Mouse (Mus musculus) hindbrain, embryonic 16.5 days (tissue): ENCODE measurements around the gene Cdk17. TPM values are rescaled to one million over a fixed set of nuclear protein-coding genes. Genes with fewer than 3 reads are reported as not detected.
A peak's percentile ranks its signal among the peaks of the same experiment; 100 is the strongest.

Experiments used
- ATAC-seq: fragments of 200-750 bp; cut with Nextera tagmentation; 2 replicates; pipeline ENCODE4 v1.8.0; 2017; ENCODE audit warnings: moderate TSS enrichment, moderate library complexity
- H3K27ac ChIP-seq: fragments of 300-500 bp; sonication (generic); 2 replicates; pipeline ENCODE4 v1.5.1; 2014; ENCODE audit warnings: low read depth, mild to moderate bottlenecking, control low read depth, low read length, moderate library complexity
- H3K27me3 ChIP-seq: fragments of 300-500 bp; sonication (generic); replicated peaks from 2 replicates; pipeline ENCODE4 v1.6.1; 2014; ENCODE audit warnings: low read length; ENCODE audit not compliant: control insufficient read depth, insufficient read depth
- H3K36me3 ChIP-seq: fragments of 300-500 bp; sonication (generic); 2 replicates; pipeline ENCODE4 v1.6.1; 2014; ENCODE audit warnings: mild to moderate bottlenecking, low read length, moderate library complexity, mixed read lengths; ENCODE audit not compliant: control insufficient read depth, insufficient read depth
- H3K4me1 ChIP-seq: fragments of 300-500 bp; sonication (generic); 2 replicates; pipeline ENCODE4 v1.6.1; 2014; ENCODE audit warnings: low read depth, low read length; ENCODE audit not compliant: control insufficient read depth, insufficient read depth
- H3K4me2 ChIP-seq: fragments of 300-500 bp; sonication (generic); 2 replicates; pipeline ENCODE4 v1.6.1; 2014; ENCODE audit warnings: mild to moderate bottlenecking, low read length, control low read depth, moderate library complexity
- H3K4me3 ChIP-seq: fragments of 300-500 bp; sonication (generic); 2 replicates; pipeline ENCODE4 v1.5.1; 2014; ENCODE audit warnings: mild to moderate bottlenecking, low read length, control low read depth, moderate library complexity
- H3K9ac ChIP-seq: fragments of 300-500 bp; sonication (generic); 2 replicates; pipeline ENCODE4 v1.6.1; 2014; ENCODE audit warnings: low read depth, mild to moderate bottlenecking, control low read depth, low read length, moderate library complexity
- H3K9me3 ChIP-seq: fragments of 300-500 bp; sonication (generic); 2 replicates; pipeline ENCODE4 v1.6.1; 2014; ENCODE audit warnings: mild to moderate bottlenecking, low read length, moderate library complexity; ENCODE audit not compliant: control insufficient read depth
- WGBS: fragments of 180-500 bp; shearing (Covaris S2); extraction: QIAGEN DNeasy Blood & Tissue Kit; methylation state at CpG from one replicate; pipeline ENCODE4 v1.1.7; 2014; 5-methylcytosine and 5-hydroxymethylcytosine counted together
- polyA plus RNA-seq: library from polyadenylated mRNA; unstranded; fragments of >200 nt; fragmentation: Nextera tagmentation; extraction: Ambion mirVana; gene quantifications from 2 replicates; pipeline ENCODE4 v1.2.1, GENCODE M21; 2015

The Cdk17 gene
- polyA plus RNA-seq, 1 experiment from 2014 or later: 31.6 TPM

- H3K9me3 ChIP-seq: no peaks in the 10 kb centered on the region
- no peak overlapping the region for H3K4me2 ChIP-seq
- peak overlapping the region; percentile 41 for H3K27ac ChIP-seq
- H3K9ac ChIP-seq: no peak overlapping the region
- no peaks in the 10 kb centered on the region for H3K36me3 ChIP-seq
- peaks cover 6% of the 10 kb centered on the region; the same call in 1 of the 2 replicates for H3K4me1 ChIP-seq
- 16% methylated on average over 13 of the region's 13 CpGs for WGBS
- ATAC-seq: peak; percentile 81
- H3K4me3 ChIP-seq: no peak overlapping the region
- no peaks in the 10 kb centered on the region for H3K27me3 ChIP-seq
These were observed 94.6 kb downstream of the Cdk17 start for GRCm38 (mm10) chr10:93255294-93255693.

GRCm38 (mm10) chr10:93259826-93260225, 99.2 kb downstream of the Cdk17 start:
- H3K27ac ChIP-seq: no peak overlapping the region
- peaks cover 32% of the 10 kb centered on the region for H3K4me1 ChIP-seq
- no peaks in the 10 kb centered on the region for H3K27me3 ChIP-seq
- H3K9me3 ChIP-seq: no peaks in the 10 kb centered on the region
- H3K4me2 ChIP-seq: no peak overlapping the region
- no peak overlapping the region for H3K9ac ChIP-seq
- WGBS: 47% methylated on average over 5 of the region's 5 CpGs
- H3K4me3 ChIP-seq: no peak overlapping the region
- H3K36me3 ChIP-seq: no peaks in the 10 kb centered on the region
- no peak for ATAC-seq

GRCm38 (mm10) chr10:93261132-93261980, 100.7 kb downstream of the Cdk17 start:
- Histone ChIP-seq H3K27ac (peak overlapping the region; percentile 74), H3K4me2 (peak overlapping the region; percentile 44), H3K9me3 (no peaks in the 10 kb centered on the region), H3K9ac (no peak overlapping the region; the same call in 1 of the 2 replicates), H3K4me1 (peaks cover 33% of the 10 kb centered on the region), H3K4me3 (peak overlapping the region; percentile 8; the same call in 1 of the 2 replicates), H3K36me3 (no peaks in the 10 kb centered on the region), H3K27me3 (no peaks in the 10 kb centered on the region)
- peak; percentile 75 for ATAC-seq
- 22% methylated on average over 16 of the region's 16 CpGs for WGBS

GRCm38 (mm10) chr10:93261981-93262499, 101.4 kb downstream of the Cdk17 start:
- ATAC-seq: peak; percentile 46
- 14% methylated on average over 15 of the region's 15 CpGs for WGBS

GRCm38 (mm10) chr10:93263431-93263830, 102.8 kb downstream of the Cdk17 start:
- WGBS: 31% methylated on average over 8 of the region's 8 CpGs
- H3K27ac ChIP-seq: peak overlapping the region; percentile 41
- no peak overlapping the region for H3K4me2 ChIP-seq
- no peak overlapping the region for H3K4me3 ChIP-seq
- no peaks in the 10 kb centered on the region for H3K27me3 ChIP-seq
- H3K9me3 ChIP-seq: no peaks in the 10 kb centered on the region
- peak; percentile 59 for ATAC-seq
- no peak overlapping the region for H3K9ac ChIP-seq
- no peaks in the 10 kb centered on the region for H3K36me3 ChIP-seq
- H3K4me1 ChIP-seq: peaks cover 33% of the 10 kb centered on the region

More at GRCm38 (mm10) chr10:93261981-93262499, 101.4 kb downstream of the Cdk17 start:
- Histone ChIP-seq H3K9ac (no peak overlapping the region; the same call in 1 of the 2 replicates), H3K27ac (peak overlapping the region; percentile 74), H3K9me3 (no peaks in the 10 kb centered on the region), H3K4me1 (peaks cover 33% of the 10 kb centered on the region), H3K4me2 (peak overlapping the region; percentile 44), H3K36me3 (no peaks in the 10 kb centered on the region), H3K4me3 (peak overlapping the region; percentile 8; the same call in 1 of the 2 replicates), H3K27me3 (no peaks in the 10 kb centered on the region)

GRCm38 (mm10) chr10:93264001-93264400, 103.3 kb downstream of the Cdk17 start:
- no peak overlapping the region for H3K4me2 ChIP-seq
- H3K9me3 ChIP-seq: no peaks in the 10 kb centered on the region
- no peaks in the 10 kb centered on the region for H3K36me3 ChIP-seq
- WGBS: 52% methylated on average over 5 of the region's 5 CpGs
- ATAC-seq: no peak
- H3K9ac ChIP-seq: no peak overlapping the region
- H3K27me3 ChIP-seq: no peaks in the 10 kb centered on the region
- peak overlapping the region; percentile 52 for H3K27ac ChIP-seq
- peaks cover 33% of the 10 kb centered on the region for H3K4me1 ChIP-seq
- no peak overlapping the region for H3K4me3 ChIP-seq

- H3K27me3 ChIP-seq: no peaks in the 10 kb centered on the region
- H3K9ac ChIP-seq: no peak overlapping the region
- no peak for ATAC-seq
- no peak overlapping the region for H3K4me3 ChIP-seq
- H3K4me1 ChIP-seq: peaks cover 32% of the 10 kb centered on the region
- H3K4me2 ChIP-seq: no peak overlapping the region
- no peak overlapping the region for H3K27ac ChIP-seq
- H3K9me3 ChIP-seq: no peaks in the 10 kb centered on the region
- no peaks in the 10 kb centered on the region for H3K36me3 ChIP-seq
- WGBS: 82% methylated on average over 9 of the region's 9 CpGs
These were observed 105.2 kb downstream of the Cdk17 start for GRCm38 (mm10) chr10:93265833-93266232.

- H3K4me1 ChIP-seq: peaks cover 25% of the 10 kb centered on the region
- H3K36me3 ChIP-seq: no peaks in the 10 kb centered on the region
- H3K27me3 ChIP-seq: no peaks in the 10 kb centered on the region
- H3K27ac ChIP-seq: no peak overlapping the region
- no peaks in the 10 kb centered on the region for H3K9me3 ChIP-seq
- 92% methylated on average over 7 of the region's 7 CpGs for WGBS
- no peak for ATAC-seq
- no peak overlapping the region for H3K9ac ChIP-seq
- no peak overlapping the region for H3K4me2 ChIP-seq
- no peak overlapping the region for H3K4me3 ChIP-seq
These were observed 105.8 kb downstream of the Cdk17 start for GRCm38 (mm10) chr10:93266521-93266920.

GRCm38 (mm10) chr10:93267509-93267908, 106.8 kb downstream of the Cdk17 start:
- no peak overlapping the region for H3K27ac ChIP-seq
- no peak for ATAC-seq
- no peaks in the 10 kb centered on the region for H3K27me3 ChIP-seq
- H3K4me3 ChIP-seq: no peak overlapping the region
- H3K4me1 ChIP-seq: peaks cover 17% of the 10 kb centered on the region
- no peak overlapping the region for H3K9ac ChIP-seq
- no peak overlapping the region for H3K4me2 ChIP-seq
- H3K36me3 ChIP-seq: no peaks in the 10 kb centered on the region
- 85% methylated on average over 5 of the region's 5 CpGs for WGBS
- H3K9me3 ChIP-seq: no peaks in the 10 kb centered on the region
